Mouse (Mus musculus) adrenal gland, postnatal 10 days (tissue): Measurements from ENCODE around the gene Trim28. TPM values are rescaled to one million over a fixed set of nuclear protein-coding genes. Genes with fewer than 3 reads are reported as not detected.

Source experiments
- DNase-seq: peaks from one replicate; pipeline ENCODE4 v3.0.0; 2021; ENCODE audit warnings: mixed read lengths
- total RNA-seq, 2 experiments: library from RNA; stranded (reverse); gene quantifications; 2 replicates each; pipeline ENCODE4 v1.2.3; 2021

Gene Trim28
- total RNA-seq, 2 experiments from 2014 or later: 218 to 247 TPM

DNA sequence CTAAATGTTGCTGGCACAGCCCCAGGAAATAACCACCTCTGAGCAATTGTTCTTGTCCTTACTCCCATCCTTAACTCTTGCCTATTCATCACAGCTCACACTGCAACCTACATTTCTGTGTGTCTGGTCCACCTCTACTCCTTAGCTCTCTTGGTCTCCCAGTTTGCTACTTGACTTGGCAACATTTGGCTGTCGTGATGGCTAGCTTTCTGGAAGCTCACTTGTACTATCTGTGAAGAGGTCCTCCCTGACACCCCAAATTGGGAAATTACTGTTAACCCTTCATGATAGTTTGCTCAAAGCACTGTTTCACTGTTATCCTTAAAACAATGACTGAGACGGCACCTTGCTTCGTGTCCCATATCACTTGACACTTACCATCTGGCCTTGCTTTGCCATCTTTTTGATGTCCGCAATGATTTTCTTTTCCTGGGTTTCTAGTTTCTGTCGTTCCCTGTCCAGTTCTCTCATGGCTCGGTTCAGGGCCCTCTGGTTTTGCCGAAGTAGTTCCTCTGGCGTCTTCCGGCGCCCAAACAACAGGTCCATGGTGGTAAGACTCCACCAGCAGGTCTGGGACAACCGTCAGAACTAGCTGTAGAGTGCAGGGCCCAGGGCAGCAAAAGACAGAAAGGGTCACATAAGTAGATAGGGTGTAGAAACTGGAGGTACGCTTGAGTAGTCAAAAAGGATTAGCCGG is 34.7 kb downstream of the Trim28 start:
- no peak for DNase-seq

DNA sequence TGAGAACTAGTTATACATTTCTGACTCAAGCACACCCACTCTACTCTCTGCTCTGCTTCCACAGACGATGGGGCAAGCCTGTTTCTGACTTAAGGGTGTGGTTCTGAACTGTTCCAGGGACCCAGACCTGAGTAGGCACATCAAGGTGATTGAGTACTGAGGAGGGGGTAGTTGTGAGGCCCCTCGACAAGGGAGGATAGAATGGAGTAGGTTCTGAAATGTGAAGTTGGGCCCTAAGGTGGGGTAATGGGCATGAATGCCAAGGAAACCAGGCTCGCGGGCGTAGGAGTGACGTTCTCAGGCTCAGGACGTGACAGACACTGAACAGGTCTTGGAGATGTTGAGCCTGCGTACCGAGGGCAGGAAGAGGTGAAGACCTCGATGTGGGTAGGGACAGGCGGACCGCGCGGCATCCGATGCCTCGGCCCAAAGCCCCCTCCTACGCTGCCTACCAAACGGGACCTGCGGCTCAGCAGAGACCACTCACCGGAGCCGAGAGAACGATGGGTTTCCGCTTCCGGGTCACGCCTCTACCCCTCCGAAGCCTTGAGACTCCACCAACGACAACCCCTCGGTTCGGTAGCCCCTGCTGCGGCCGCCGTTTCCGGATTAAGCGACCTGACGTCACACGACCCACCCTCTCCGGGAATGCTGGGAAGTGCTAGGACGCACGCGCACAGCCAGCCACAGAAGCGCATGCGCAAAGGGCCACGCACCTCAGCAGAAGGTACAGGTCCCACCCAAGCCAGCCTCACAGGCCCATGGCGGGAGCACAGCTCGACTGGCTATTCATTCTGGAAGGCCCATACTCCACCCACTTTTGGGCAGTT is 35.4 kb downstream of the Trim28 start, which contains the start of gene Chmp2a:
TSS of gene Chmp2a (minus strand) at position 660 of the 830 bp plus-strand sequence.
- DNase-seq: peak; percentile 98

DNA sequence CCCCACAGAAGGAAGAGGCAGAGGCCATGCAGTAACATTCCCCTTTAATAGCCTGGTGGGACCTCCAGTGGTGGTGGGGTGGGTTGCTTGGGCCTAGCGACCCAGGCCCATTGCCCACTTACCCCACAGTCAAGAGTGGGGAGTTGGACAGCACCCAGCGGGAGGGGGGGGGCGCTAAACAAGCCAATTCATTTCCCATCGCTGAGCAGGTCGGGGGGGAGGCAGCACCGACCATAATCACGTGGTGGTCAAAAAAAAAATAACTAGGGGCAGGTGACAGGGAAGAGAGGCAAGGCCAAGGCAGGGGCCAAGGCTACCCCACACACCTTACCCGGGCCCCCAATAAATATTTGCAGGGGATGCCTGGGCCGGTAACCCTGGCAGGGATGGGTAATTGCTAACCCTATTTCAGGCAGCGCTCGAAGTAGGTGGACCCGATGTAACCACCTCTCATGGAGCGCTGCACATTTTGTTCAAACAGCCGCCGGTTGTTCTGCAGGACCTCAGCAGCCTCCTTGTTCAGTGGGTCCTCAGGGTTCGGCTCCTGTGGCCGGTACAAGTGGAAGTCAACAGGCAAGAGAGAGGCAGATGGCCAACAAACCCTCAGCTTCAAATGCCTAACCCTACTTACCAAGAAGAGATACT is 36.4 kb downstream of the Trim28 start:
- DNase-seq: no peak

DNA sequence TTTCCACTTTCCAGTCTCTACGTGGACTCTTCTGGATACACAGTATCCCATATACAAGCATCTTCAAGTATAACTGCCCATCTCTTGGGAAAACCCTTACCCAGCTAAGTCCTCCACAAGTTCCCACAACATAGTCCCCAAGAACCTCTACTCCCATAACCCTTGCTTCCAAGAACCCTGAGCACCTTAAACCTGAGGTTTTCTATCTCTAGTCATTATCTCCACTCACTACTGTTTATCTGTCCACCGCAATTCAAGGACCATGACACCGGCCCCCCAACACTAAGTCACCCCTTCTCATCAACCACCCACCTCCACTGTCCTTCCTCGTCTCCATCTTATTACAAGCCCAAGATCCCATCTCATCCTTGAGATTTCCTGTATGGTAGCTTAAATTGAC is 37.9 kb downstream of the Trim28 start:
- no peak for DNase-seq

GRCm38 (mm10) chr7:13037366-13037765 is 38.5 kb downstream of the Trim28 start:
- no peak for DNase-seq

- DNase-seq: peak; percentile 99
Measured at GRCm38 (mm10) chr7:13037901-13038555, 39.1 kb downstream of the Trim28 start, which contains the start of gene Ube2m. Ube2m (minus strand) TSS chr7:13038275.

DNA sequence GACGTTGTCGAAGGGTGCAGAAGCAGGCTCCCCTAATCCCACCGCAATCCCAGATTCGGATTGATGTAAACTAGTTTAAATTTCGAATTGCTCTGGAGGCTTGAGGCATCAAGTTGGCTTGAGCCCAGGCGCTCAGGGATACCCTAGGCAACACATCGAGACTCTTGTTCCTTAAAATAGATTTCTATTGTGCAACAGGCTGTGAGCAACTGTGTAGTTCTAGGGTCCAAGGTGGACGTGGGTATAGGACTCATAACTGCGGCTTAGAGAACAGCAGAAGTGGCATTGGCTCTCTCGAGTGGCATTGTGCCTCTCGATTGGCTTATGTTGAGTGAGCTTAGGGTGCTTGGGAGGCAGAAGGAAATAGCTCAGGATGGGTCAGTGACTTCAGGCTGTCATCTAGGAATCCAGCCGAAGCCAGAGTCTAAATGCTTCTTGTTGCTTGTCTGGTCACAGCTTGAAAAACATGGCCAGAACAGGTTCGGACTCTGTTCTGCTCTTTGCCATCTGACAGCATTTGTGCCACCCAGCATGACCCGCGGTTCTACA is 39.8 kb downstream of the Trim28 start:
- DNase-seq: peak; percentile 54

DNA sequence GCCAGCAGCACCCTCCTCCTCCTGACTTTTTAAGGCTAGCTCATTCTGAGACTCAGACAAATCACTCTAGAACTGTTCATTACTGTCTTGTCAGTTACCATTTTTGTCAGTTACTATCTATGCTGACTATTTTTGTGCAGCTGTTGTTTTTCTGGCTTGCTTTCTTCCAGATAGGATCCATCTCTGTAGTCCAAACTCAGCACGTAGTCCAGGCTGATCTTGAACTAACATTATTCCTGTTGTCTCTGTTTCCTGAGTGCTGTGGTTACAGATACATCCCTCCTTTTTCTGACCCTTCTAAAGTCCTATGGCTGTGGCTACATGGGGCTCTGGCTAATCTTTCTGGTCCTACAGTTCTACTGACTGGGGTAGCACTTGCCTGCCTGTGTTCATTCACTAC is 40.3 kb downstream of the Trim28 start:
- no peak for DNase-seq

- no peak for DNase-seq
Measured at GRCm38 (mm10) chr7:13041256-13041655, 42.3 kb downstream of the Trim28 start.

DNA sequence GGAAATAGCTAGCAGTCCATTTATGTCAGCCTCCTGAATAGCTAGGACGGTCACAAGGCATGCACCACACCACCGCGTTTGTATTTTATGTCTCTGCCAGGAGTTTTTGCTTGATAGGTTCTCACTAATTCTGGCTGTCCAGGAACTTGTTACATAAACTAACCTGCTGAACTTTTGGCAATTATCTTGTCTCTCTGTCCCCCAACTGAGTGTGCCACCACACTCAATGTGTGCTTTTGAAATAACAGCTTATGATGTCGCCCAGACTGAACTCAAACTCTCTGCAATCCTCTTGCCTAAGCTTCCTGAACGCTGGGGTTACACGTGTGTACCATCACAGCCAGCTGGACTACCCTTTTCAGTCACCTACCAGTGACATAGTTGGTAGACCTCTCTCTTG is 43.6 kb downstream of the Trim28 start:
- DNase-seq: no peak

GRCm38 (mm10) chr7:13043120-13043444 is 44.2 kb downstream of the Trim28 start:
- DNase-seq: no peak

GRCm38 (mm10) chr7:13043445-13044253 is 44.7 kb downstream of the Trim28 start:
- peak; percentile 59 for DNase-seq

- no peak for DNase-seq
Measured at GRCm38 (mm10) chr7:13044254-13044625, 45.3 kb downstream of the Trim28 start.

DNA sequence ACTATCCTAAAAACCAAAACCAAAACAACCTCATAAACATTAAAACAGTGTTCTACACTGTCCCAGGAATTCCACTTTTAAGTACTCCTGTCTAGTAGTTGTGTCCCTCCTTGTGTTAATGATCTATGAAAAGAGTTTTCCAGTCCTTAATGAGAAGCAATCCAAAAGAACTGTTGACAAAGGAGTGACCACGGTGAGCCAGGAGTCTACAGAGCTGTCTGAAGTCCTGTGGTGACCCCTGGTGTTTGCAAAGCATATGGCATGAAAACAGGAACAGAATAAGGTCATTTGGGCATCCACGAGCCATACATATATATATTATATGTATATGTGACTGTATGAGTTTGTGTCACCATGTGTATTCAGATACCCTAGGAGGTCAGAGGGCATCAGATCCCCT is 47.2 kb downstream of the Trim28 start:
- peak; percentile 80 for DNase-seq

DNA sequence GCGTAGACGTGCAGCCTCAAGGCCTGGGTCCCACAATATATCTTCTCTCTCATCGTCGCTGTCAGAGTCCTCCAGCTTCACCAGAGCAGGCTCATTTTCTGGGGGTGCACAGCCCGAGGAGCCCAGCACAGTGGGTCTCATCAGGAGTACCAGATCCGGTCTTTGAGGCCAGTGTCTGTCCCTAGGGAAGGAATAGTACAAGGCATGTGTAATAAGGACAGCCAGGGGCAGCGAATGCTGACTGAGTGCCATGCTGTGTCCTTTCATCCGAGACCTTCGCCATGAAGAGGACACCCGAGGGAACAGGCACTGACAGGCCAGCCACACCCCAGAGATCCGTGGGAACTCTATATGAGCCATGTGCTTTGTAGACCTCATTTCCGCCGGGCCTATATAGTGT is 54.1 kb downstream of the Trim28 start:
- DNase-seq: no peak

DNA sequence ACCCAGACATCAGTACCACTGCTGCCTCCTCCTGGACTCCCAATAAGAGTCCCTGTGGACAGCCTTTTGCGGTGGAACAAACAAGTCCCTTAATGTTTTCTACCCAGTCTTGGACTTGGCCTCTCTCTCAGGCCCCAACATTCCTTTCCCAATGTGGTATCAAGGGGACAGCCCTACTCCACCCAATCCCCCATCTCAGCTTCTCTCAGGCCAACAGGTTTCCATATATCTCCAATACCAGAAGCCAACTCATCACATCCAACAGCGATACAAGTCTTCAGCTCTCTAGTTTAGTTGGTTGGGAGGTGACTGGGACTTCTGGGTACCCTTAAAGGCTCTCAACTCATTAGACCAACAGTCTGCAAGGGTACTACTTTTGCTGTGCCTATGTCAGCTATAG is 54.6 kb downstream of the Trim28 start:
- DNase-seq: no peak

- no peak for DNase-seq
Measured at GRCm38 (mm10) chr7:13053961-13054286, 55.0 kb downstream of the Trim28 start.

GRCm38 (mm10) chr7:13054287-13055010 is 55.5 kb downstream of the Trim28 start, which contains the start of gene Mzf1:
Mzf1 (minus strand) TSS chr7:13054764.
- DNase-seq: peak; percentile 93

DNA sequence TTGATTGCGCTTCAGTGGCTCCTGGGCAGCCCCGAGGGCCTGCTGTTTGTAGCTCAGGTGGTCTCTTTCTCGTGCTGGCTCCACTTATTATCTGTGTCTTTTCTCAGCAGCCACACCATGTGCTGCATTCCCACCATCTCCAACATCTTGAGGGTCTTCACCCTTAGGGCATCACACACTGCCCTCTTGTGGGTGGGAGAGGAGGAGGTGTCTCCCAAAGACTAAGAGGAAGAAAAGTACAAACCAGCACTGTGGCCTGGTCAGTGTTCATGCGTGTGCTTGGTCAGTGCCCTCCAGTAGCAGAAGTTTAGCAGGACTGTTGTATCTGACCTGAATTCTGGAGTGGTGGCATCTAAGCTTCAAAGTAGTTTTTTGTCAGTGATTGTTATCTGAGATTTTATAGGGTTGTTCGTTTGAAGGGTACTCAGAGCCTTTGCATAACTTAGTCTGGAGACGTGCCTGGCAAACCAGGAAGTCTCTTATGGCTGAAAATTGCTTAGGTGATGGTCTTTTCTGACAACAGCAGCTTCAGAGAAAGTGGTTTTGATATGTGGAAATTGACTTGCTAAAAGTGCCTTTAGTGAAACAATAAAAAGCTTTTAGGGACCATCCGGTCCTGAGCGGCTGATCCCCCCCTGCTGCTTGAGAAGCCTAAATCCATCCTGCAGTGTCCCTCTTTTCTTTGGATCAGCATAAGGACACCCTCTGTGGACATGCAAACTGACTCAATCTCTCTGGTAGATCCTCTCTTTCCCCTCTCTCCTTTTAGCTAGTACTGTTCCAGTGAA is 58.2 kb downstream of the Trim28 start:
- no peak for DNase-seq

DNA sequence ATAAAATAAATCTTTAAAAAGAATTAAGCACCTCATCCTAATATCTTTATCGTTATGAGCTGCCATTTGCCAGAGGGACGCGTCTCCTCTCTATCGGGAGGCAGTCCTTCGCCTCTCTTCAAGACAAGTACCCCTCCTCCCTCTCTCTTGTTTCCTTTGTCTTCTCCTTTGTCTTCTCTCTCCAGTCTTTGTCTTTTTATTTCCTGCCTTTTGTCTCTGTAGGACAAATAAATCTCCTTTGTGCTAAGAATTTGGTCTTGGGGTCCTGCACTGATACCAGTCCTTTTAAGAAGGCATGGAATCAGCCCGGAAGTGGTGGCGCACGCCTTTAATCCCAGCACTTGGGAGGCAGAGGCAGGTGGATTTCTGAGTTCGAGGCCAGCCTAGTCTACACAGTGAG is 60.6 kb downstream of the Trim28 start:
- no peak for DNase-seq
